Mouse (Mus musculus) kidney, embryonic 14.5 days (tissue): ENCODE measurements around the gene Nme2. TPM values are rescaled to one million over a fixed set of nuclear protein-coding genes. Genes with fewer than 3 reads are reported as not detected.
"Not testable (repeated sequence)": the region's sequence is repeated elsewhere in the genome, so short reads cannot be mapped to it uniquely, and the experiment has no call there.

Source experiments
- ATAC-seq: fragments of 200-750 bp; cut with Nextera tagmentation; 2 replicates; pipeline ENCODE4 v1.8.0; 2017; ENCODE audit warnings: moderate number of reproducible peaks, mild to moderate bottlenecking, moderate TSS enrichment, moderate library complexity; ENCODE audit not compliant: low FRiP score, low TSS enrichment
- H3K27ac ChIP-seq: fragments of 300-500 bp; sonication (generic); 2 replicates; pipeline ENCODE4 v1.5.1; 2014; ENCODE audit warnings: low read depth, mild to moderate bottlenecking, low read length, moderate library complexity, mixed read lengths
- H3K27me3 ChIP-seq: fragments of 300-500 bp; sonication (generic); 2 replicates; pipeline ENCODE4 v1.6.1; 2014; ENCODE audit warnings: mild to moderate bottlenecking, low read length; ENCODE audit not compliant: control insufficient read depth, insufficient read depth
- H3K36me3 ChIP-seq: fragments of 300-500 bp; sonication (generic); 2 replicates; pipeline ENCODE4 v1.6.1; 2014; ENCODE audit warnings: low read length, mixed read lengths; ENCODE audit not compliant: control insufficient read depth, insufficient read depth
- H3K4me1 ChIP-seq: fragments of 300-500 bp; sonication (generic); 2 replicates; pipeline ENCODE4 v1.6.1; 2014; ENCODE audit warnings: low read length, mixed read lengths; ENCODE audit not compliant: control insufficient read depth, insufficient read depth
- H3K4me2 ChIP-seq: fragments of 300-500 bp; sonication (generic); replicated peaks from 2 replicates; pipeline ENCODE4 v1.6.1; 2014; ENCODE audit warnings: low read depth, mild to moderate bottlenecking, low read length
- H3K4me3 ChIP-seq: fragments of 300-500 bp; sonication (generic); 2 replicates; pipeline ENCODE4 v1.5.1; 2014; ENCODE audit warnings: mild to moderate bottlenecking, low read length
- H3K9ac ChIP-seq: fragments of 300-500 bp; sonication (generic); 2 replicates; pipeline ENCODE4 v1.6.1; 2014; ENCODE audit warnings: low read depth, mild to moderate bottlenecking, low read length, moderate library complexity
- H3K9me3 ChIP-seq: fragments of 300-500 bp; sonication (generic); 2 replicates; pipeline ENCODE4 v1.6.1; 2016; ENCODE audit warnings: low read length; ENCODE audit not compliant: control insufficient read depth
- WGBS: fragments of 180-500 bp; shearing (Covaris S2); extraction: QIAGEN DNeasy Blood & Tissue Kit; methylation state at CpG from one replicate; pipeline ENCODE4 v1.1.7; 2014; 5-methylcytosine and 5-hydroxymethylcytosine counted together
- polyA plus RNA-seq: library from polyadenylated mRNA; unstranded; fragments of >200 nt; fragmentation: Nextera tagmentation; extraction: Ambion mirVana; gene quantifications from 2 replicates; pipeline ENCODE4 v1.2.1, GENCODE M21; 2014

Gene Nme2
- polyA plus RNA-seq, 1 experiment from 2014 or later = 271 TPM

GRCm38 (mm10) chr11:93915019-93915418 lies 41.0 kb downstream of the Nme2 start:
- not testable (repeated sequence) for H3K27ac ChIP-seq, ATAC-seq, H3K4me3 ChIP-seq

GRCm38 (mm10) chr11:93911603-93912002 lies 44.5 kb downstream of the Nme2 start:
- no peaks in the 10 kb centered on the region for H3K4me1 ChIP-seq
- H3K27me3 ChIP-seq = no peaks in the 10 kb centered on the region
- no peak for ATAC-seq
- 88% methylated on average over 3 of the region's 3 CpGs for WGBS
- H3K4me2 ChIP-seq = no peak overlapping the region
- H3K27ac ChIP-seq = no peak overlapping the region
- no peaks in the 10 kb centered on the region for H3K9me3 ChIP-seq
- no peak overlapping the region for H3K4me3 ChIP-seq
- peaks cover 79% of the 10 kb centered on the region for H3K36me3 ChIP-seq
- H3K9ac ChIP-seq = no peak overlapping the region

More at GRCm38 (mm10) chr11:93915019-93915418, 41.0 kb downstream of the Nme2 start:
- H3K9me3 ChIP-seq, H3K9ac ChIP-seq, H3K4me1 ChIP-seq, H3K27me3 ChIP-seq, H3K4me2 ChIP-seq: not testable (repeated sequence)
- peaks cover 80% of the 10 kb centered on the region for H3K36me3 ChIP-seq
- 94% methylated on average over 2 of the region's 2 CpGs for WGBS

GRCm38 (mm10) chr11:93908829-93909228 lies 47.2 kb downstream of the Nme2 start:
- H3K36me3 ChIP-seq = peaks cover 79% of the 10 kb centered on the region
- ATAC-seq = no peak
- 90% methylated on average over 9 of the region's 9 CpGs for WGBS

GRCm38 (mm10) chr11:93907839-93908238 lies 48.2 kb downstream of the Nme2 start:
- no peak for ATAC-seq
- 89% methylated on average over 3 of the region's 3 CpGs for WGBS
- Histone ChIP-seq H3K27ac (no peak overlapping the region), H3K4me3 (no peak overlapping the region), H3K4me2 (no peak overlapping the region), H3K36me3 (peaks cover 73% of the 10 kb centered on the region), H3K27me3 (no peaks in the 10 kb centered on the region), H3K9me3 (no peaks in the 10 kb centered on the region), H3K9ac (no peak overlapping the region), H3K4me1 (no peaks in the 10 kb centered on the region)

More at GRCm38 (mm10) chr11:93908829-93909228, 47.2 kb downstream of the Nme2 start:
- H3K27ac ChIP-seq = no peak overlapping the region
- no peak overlapping the region for H3K4me3 ChIP-seq
- no peak overlapping the region for H3K9ac ChIP-seq
- no peaks in the 10 kb centered on the region for H3K9me3 ChIP-seq
- no peaks in the 10 kb centered on the region for H3K4me1 ChIP-seq
- H3K4me2 ChIP-seq = no peak overlapping the region
- no peaks in the 10 kb centered on the region for H3K27me3 ChIP-seq

- 92% methylated on average over 4 of the region's 4 CpGs for WGBS
- Histone ChIP-seq H3K36me3 (peaks cover 65% of the 10 kb centered on the region), H3K27me3 (no peaks in the 10 kb centered on the region)
These were observed 49.2 kb downstream of the Nme2 start for GRCm38 (mm10) chr11:93906834-93907233.

More at GRCm38 (mm10) chr11:93906834-93907233, 49.2 kb downstream of the Nme2 start:
- Histone ChIP-seq H3K9me3 (no peaks in the 10 kb centered on the region), H3K4me1 (no peaks in the 10 kb centered on the region), H3K4me3 (no peak overlapping the region), H3K9ac (no peak overlapping the region), H3K4me2 (no peak overlapping the region), H3K27ac (no peak overlapping the region)
- ATAC-seq = no peak

Other genes starting within 250 kb of the Nme2 start
- 37.4 and 40.6 TPM in 2 replicates for gene Utp18, start 70.5 kb downstream of the Nme2 start, polyA plus RNA-seq
- 28.5 and 33.4 TPM in 2 replicates for gene Mbtd1, start 70.4 kb downstream of the Nme2 start, polyA plus RNA-seq
- 458 and 601 TPM in 2 replicates for gene Gm20390, start 12.0 kb upstream of the Nme2 start, polyA plus RNA-seq
- 211 and 282 TPM in 2 replicates for gene Nme1, start 12.3 kb upstream of the Nme2 start, polyA plus RNA-seq
- gene Spag9, start 39.8 kb upstream of the Nme2 start, polyA plus RNA-seq = 45.6 and 55.1 TPM in 2 replicates